Mouse (Mus musculus) spleen, adult 10 weeks (tissue): ENCODE measurements around the gene Timp2. TPM values are rescaled to one million over a fixed set of nuclear protein-coding genes. Genes with fewer than 3 reads are reported as not detected.

ENCODE experiments used
- polyA plus RNA-seq: library from polyadenylated mRNA; stranded (reverse); fragments of 350-450 nt; fragmentation: Illumina TruSeq; extraction: RNeasy Lipid Tissue Mini Kit (QIAGEN cat#74804); gene quantifications from one replicate; pipeline ENCODE4 v1.2.3, GENCODE M21; 2015; ENCODE audit warnings: low replicate concordance; ENCODE audit not compliant: insufficient read depth

The Timp2 gene
- polyA plus RNA-seq = 117 TPM

GRCm38 (mm10) chr11:118355640-118356039, at the start of gene Timp2:
TSS of gene Timp2 (minus strand) at chr11:118355740.

GRCm38 (mm10) chr11:118401760-118402280, 46.3 kb upstream of the Timp2 start, which contains the start of gene Lgals3bp:
TSS of gene Lgals3bp (minus strand) at chr11:118402092.

GRCm38 (mm10) chr11:118342400-118342981, 13.0 kb downstream of the Timp2 start, which contains the start of gene Cep295nl:
TSS of gene Cep295nl (minus strand) at chr11:118342500.

GRCm38 (mm10) chr11:118289999-118290889, 65.3 kb downstream of the Timp2 start, which contains the start of gene Usp36:
TSS of gene Usp36 (minus strand) at chr11:118290244.

Other genes with a start within 250 kb of the Timp2 start
- 0.12 TPM for gene Dnah17, start 225.1 kb downstream of the Timp2 start, polyA plus RNA-seq
- 188 TPM for gene Cyth1, start 107.1 kb downstream of the Timp2 start, polyA plus RNA-seq
- 20.9 TPM for gene Usp36, start 65.5 kb downstream of the Timp2 start, polyA plus RNA-seq
- 0.23 TPM for gene Cep295nl, start 13.2 kb downstream of the Timp2 start, polyA plus RNA-seq
- gene Lgals3bp, start 46.4 kb upstream of the Timp2 start, polyA plus RNA-seq = 116 TPM
- 21.0 TPM for gene Cant1, start 63.3 kb upstream of the Timp2 start, polyA plus RNA-seq
- 10.3 TPM for gene C1qtnf1, start 72.5 kb upstream of the Timp2 start, polyA plus RNA-seq
- 4.4 TPM for gene Engase, start 121.1 kb upstream of the Timp2 start, polyA plus RNA-seq